Mouse (Mus musculus): ENCODE results near the gene Pxmp2. TPM values are rescaled to one million over a fixed set of nuclear protein-coding genes. Genes with fewer than 3 reads are reported as not detected.

The Pxmp2 gene
- total RNA-seq (2021), result 10 to 100 TPM; 95.2 to 96.5 TPM

- DNase-seq (ENCODE audit: low spot score), result peak; percentile 82
- intact Hi-C loops (cut with DNase I), result no loop called here
Measured at GRCm38 (mm10) chr5:110285770-110286445, at the start of gene Pxmp2, which contains the start of gene Pole. TSS of gene Pxmp2 (minus strand) at chr5:110286186. TSS of gene Pole (plus strand) at chr5:110286306.

- intact Hi-C loops (cut with DNase I), result no loop called here
- no peak for DNase-seq (ENCODE audit: low spot score)
Measured at GRCm38 (mm10) chr5:110330508-110330907, 44.5 kb upstream of the Pxmp2 start.

DNA sequence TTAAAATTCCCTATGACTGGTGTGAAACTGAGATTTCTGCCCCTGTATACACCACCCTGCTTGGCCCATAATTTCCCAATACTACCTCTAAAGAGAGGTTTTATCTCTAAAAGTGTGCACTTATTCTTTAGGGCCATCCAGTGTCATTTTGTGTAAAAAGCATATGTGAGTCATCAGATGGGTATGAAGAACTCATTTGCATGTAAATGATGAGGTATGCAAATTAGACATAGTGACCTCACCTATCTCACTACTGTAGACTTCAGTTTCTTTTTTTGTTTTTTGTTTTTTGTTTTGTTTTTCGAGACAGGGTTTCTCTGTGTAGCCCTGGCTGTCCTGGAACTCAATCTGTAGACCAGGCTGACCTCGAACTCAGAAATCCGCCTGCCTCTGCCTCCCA, 27.1 kb upstream of the Pxmp2 start:
- intact Hi-C loops (cut with DNase I), result no loop called here
- no peak for DNase-seq (ENCODE audit: low spot score)

- DNase-seq (ENCODE audit: low spot score), result no peak
- intact Hi-C loops (cut with DNase I), result no loop called here
Measured at GRCm38 (mm10) chr5:110308861-110309260, 22.9 kb upstream of the Pxmp2 start.

GRCm38 (mm10) chr5:110300591-110300990, 14.6 kb upstream of the Pxmp2 start:
- intact Hi-C loops (cut with DNase I), result no loop called here
- no peak for DNase-seq (ENCODE audit: low spot score)

GRCm38 (mm10) chr5:110296637-110297036, 10.7 kb upstream of the Pxmp2 start:
- DNase-seq (ENCODE audit: low spot score), result no peak
- intact Hi-C loops (cut with DNase I), result no loop called here

DNA sequence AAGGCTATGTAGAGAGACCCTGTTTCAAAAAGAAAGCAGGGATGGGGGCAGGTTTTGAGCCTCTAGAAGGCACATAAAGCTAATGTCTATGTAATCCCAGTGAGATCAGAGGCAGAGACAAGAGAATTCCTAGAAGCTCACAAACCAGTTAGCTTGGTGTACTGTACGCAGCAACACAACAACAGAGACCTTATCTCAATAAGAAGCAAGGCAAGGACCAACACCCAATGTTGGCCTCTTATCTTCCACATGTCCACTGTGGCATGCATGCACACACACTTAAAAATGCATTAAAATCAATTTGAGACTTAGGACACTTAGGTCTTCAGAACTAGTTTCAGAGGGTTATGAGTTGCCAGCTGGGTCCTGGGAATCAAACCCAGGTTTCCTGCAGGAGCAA, 5.7 kb upstream of the Pxmp2 start:
- DNase-seq (ENCODE audit: low spot score), result no peak
- intact Hi-C loops (cut with DNase I), result no loop called here

- intact Hi-C loops (cut with DNase I), result no loop called here
- DNase-seq (ENCODE audit: low spot score), result no peak
Measured at GRCm38 (mm10) chr5:110287084-110287475, 1.1 kb upstream of the Pxmp2 start.

DNA sequence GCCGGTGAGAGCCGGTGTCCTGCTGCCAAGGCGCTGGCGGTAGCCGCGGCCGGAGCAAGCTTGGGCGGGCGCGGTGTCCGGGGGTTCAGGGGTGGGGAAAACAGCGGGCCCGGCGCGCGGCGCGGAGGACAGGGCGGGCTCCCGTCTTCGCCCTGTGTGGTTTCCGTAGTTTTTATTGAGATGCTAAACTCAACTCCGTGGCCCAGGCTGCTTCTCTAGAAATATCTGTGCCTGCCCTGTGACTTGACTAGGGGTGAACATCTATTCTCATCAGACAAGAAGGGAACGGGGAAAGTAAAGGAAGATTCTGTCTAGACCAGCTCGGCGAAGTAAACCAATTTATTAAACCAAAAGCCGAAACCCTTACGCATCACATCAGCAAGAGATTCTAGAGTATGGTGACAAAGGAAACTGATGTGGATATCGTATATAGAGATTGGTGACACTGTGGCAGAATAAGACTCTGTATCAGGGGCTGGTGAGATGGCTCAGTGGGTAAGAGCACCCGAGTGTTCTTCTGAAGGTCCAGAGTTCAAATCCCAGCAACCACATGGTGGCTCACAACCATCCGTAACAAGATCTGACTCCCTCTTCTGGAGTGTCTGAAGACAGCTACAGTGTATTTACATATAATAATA, 579 bp upstream of the Pxmp2 start:
- intact Hi-C loops (cut with DNase I), result no loop called here

DNA sequence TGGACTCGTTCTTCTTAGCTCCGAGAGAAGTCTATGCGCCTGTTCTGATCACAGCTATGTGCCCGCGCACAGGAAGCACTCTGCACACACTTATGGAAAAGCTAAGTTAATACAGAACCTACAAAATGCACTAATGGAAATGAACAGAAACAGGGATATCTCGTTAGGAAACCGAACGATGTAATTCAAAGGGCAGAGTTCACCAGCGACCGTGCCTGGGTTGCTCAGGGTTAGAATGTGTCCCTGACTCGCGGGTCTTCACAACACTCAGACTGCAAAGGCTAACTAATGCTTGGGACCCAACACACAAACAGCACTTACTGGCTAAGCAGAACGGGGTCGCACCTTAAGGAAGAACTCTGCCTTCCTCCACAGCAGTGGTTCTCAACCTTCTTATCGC, 830 bp downstream of the Pxmp2 start:
- intact Hi-C loops (cut with DNase I), result no loop called here
- DNase-seq (ENCODE audit: low spot score), result no peak

More for the DNA sequence above, 579 bp upstream of the Pxmp2 start:
- no peak for DNase-seq (ENCODE audit: low spot score)

DNA sequence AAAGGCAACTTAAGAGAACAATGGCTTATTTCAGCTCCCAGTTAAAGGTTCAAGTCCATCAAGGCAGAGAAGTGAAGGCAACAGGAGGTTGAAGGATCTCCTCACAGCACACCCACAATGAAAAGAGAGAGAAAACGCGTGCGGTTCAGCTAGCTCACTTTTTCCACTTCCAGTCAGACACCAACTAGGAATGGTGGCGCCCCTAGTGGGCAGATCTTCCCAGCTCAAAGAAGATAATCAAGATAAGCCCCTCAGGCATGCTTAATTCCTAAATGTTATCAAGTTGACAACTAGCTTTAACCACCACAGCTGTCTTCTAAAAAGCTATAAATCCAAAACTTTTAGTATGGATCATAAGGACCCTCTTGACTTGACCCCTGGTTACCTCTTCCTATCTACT, 1.4 kb downstream of the Pxmp2 start:
- intact Hi-C loops (cut with DNase I), result no loop called here
- DNase-seq (ENCODE audit: low spot score), result no peak

GRCm38 (mm10) chr5:110281984-110282383, 4.0 kb downstream of the Pxmp2 start:
- intact Hi-C loops (cut with DNase I), result no loop called here
- DNase-seq (ENCODE audit: low spot score), result no peak

GRCm38 (mm10) chr5:110276910-110277309, 9.1 kb downstream of the Pxmp2 start:
- no peak for DNase-seq (ENCODE audit: low spot score)
- intact Hi-C loops (cut with DNase I), result no loop called here

DNA sequence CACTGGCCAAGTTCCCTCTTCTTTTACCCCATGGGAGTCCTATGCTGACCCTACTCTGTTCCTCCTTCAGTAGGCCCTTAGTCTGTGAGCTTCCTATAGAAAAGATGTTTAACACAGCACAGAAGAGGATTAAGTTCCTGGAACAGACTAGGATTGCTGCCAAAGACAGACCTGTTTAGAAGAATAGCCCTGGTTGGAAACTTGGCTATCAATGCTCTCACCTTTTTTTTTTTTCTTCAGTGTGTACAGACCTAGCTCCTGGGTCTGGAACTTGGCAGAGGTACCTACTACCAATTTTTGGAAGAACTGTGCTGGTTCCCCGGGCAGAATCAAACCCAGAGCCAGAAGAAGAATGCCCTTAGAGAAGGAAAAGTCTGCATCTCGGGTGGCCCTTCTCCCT, 9.6 kb downstream of the Pxmp2 start:
- intact Hi-C loops (cut with DNase I), result no loop called here

GRCm38 (mm10) chr5:110274846-110275245, 11.1 kb downstream of the Pxmp2 start:
- intact Hi-C loops (cut with DNase I), result no loop called here
- DNase-seq (ENCODE audit: low spot score), result no peak

More for the DNA sequence above, 9.6 kb downstream of the Pxmp2 start:
- DNase-seq (ENCODE audit: low spot score), result no peak

DNA sequence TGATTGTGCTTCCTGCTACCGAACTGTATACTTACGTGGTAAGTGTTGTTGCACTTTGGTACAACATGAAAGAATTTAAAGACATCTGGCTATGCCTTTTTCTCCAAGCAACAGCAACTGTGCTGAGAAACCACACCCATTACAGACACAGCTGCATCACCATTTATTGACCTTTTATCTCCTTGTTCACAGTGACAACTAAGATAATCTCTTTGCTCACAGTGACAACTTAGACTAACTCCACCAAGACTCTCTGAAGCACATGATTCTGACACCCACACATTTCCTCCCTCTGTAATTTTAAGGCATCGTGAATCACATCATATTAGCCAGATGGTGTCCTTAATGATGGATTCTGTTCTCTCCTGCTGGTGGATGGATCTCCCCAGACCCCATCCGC, 11.8 kb downstream of the Pxmp2 start:
- intact Hi-C loops (cut with DNase I), result no loop called here
- DNase-seq (ENCODE audit: low spot score), result no peak

DNA sequence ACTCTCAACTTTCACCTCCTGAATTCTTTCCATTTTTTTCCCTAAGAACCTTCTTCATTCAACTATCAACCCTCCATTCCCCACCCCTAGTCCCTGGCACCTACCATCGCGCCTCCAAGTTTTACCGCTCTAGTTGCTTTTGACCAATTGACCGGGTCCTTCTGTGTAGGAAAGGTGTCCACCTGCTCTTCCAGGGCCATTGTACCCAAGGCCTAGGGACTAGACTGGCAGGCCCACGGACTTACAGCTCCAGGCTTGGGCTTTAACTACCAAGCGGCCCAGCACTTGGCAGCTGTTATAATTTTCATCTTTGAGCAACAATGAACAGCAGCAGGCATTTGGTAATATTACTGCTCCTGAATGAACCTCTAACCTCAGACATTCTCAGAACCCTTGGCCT, 15.7 kb downstream of the Pxmp2 start:
- intact Hi-C loops (cut with DNase I), result no loop called here
- DNase-seq (ENCODE audit: low spot score), result no peak

DNA sequence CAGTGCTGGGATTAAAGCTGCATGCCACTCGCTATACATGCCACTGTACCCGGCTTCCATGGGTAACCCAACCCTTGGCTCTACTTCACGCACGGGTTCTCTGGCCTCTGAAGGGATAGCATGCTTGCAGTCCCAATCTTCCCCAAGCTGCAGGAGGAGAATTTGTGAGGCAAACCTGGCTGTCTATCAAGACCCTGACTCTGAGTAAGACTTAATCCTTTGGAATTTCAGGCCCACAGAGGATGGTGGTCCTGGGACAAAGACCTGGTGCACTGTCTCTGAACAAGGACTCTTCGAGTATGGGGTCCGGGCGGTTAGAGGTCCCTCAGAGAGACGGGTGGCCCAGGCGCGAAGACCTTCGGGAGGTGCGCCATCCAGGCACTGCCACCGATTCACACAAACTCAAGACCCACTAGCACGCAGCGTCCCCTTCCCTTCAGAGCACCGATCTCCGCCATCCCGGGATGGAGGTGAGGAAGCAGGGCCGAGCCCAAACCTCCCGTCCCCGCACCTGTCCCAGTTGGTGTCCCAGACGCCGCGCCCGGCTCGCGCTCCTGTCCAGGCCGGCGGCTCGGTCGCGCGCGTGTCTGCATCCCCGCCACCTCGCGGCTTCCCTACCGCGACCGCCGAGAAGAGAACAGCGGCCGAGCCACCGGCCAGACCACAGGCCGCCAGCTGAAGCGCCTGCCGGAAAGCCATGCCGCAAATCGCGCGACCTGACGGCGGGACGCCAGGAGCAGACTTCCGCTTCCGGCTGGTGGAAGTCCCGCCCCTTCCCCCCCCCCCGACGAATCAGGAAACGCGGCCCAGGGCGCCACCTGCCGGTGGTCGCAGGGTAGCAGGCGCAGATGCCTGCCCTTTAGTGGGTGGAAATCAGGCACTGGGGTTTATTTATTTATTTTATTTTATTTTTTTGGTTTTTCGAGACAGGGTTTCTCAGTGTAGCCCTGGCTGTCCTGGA, 16.6 kb downstream of the Pxmp2 start, which contains the start of gene Pgam5:
Gene Pgam5 (minus strand): TSS at position 773 of the 961 bp plus-strand sequence.
- intact Hi-C loops (cut with DNase I), result loop anchor here (5.0 kb wide), 1 partner anchor 92 kb away; the partner anchor contains the start of gene Golga3
- peak; percentile 70 for DNase-seq (ENCODE audit: low spot score)

DNA sequence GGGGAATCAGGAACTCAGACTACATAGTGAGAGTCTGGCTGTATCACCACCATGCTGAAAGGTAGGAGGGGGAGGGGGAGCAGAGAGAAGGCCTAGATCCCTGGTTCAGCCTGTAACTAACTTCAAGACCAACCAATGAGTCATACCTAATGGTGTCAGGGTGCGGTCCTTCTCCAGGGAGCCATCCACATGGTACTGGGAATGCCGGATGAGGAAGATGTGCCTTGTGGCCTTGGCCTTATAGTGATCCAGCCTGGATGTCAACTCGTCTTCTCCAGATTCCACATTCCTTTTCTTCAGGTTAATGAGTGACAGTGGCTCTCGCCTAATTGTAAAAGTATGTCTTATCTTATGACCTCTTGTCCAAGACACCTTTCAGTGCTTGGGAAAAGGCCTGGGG, 19.0 kb downstream of the Pxmp2 start:
- intact Hi-C loops (cut with DNase I), result loop anchor here (5.0 kb wide), 1 partner anchor 90 kb away; the partner anchor contains the start of gene Golga3
- no peak for DNase-seq (ENCODE audit: low spot score)

GRCm38 (mm10) chr5:110244091-110244490, 41.9 kb downstream of the Pxmp2 start:
- intact Hi-C loops (cut with DNase I), result no loop called here
- DNase-seq (ENCODE audit: low spot score), result no peak
